Mouse (Mus musculus) cerebellum, adult (tissue): Measurements from ENCODE around the gene Tsacc.
"Not testable (repeated sequence)": the region's sequence is repeated elsewhere in the genome, so short reads cannot be mapped to it uniquely, and the experiment has no call there.

Experiments used
- ATAC-seq: cut with Nextera tagmentation; 2 replicates; pipeline ENCODE4 v1.9.2; 2017; ENCODE audit warnings: mild to moderate bottlenecking, moderate library complexity, mixed read lengths; ENCODE audit not compliant: insufficient number of reproducible peaks, low FRiP score, low TSS enrichment

Gene Tsacc

GRCm38 (mm10) chr3:88296561-88297318 lies at the start of gene Tsacc, which contains the start of gene Cct3:
Tsacc (minus strand) TSS chr3:88296999.
Cct3 (plus strand) TSS chr3:88297116.
- ATAC-seq, result peak; percentile 99

GRCm38 (mm10) chr3:88339006-88339405 lies 42.2 kb upstream of the Tsacc start:
- no peak for ATAC-seq

GRCm38 (mm10) chr3:88338316-88338715 lies 41.5 kb upstream of the Tsacc start:
- ATAC-seq, result no peak

GRCm38 (mm10) chr3:88337367-88338020 lies 40.7 kb upstream of the Tsacc start:
- ATAC-seq, result no peak

- peak; percentile 93 for ATAC-seq
Observed at GRCm38 (mm10) chr3:88336058-88337013, 39.5 kb upstream of the Tsacc start, which contains the start of the genes Tmem79 and Smg5. Tmem79 (minus strand) TSS chr3:88336148. Smg5 (plus strand) TSS chr3:88336260.

- ATAC-seq, result no peak
Observed at GRCm38 (mm10) chr3:88335436-88336053, 38.7 kb upstream of the Tsacc start.

- no peak for ATAC-seq
Observed at GRCm38 (mm10) chr3:88334902-88335435, 38.2 kb upstream of the Tsacc start.

- no peak for ATAC-seq
Observed at GRCm38 (mm10) chr3:88334029-88334658, 37.3 kb upstream of the Tsacc start.

GRCm38 (mm10) chr3:88331282-88331681 lies 34.5 kb upstream of the Tsacc start:
- no peak for ATAC-seq

GRCm38 (mm10) chr3:88328956-88329355 lies 32.2 kb upstream of the Tsacc start:
- ATAC-seq, result no peak

- peak; percentile 68 for ATAC-seq
Observed at GRCm38 (mm10) chr3:88324951-88325405, 28.2 kb upstream of the Tsacc start, which contains the start of gene Glmp. Glmp (plus strand) TSS chr3:88325023.

- no peak for ATAC-seq
Observed at GRCm38 (mm10) chr3:88299172-88299571, 2.4 kb upstream of the Tsacc start.

- ATAC-seq, result no peak
Observed at GRCm38 (mm10) chr3:88297321-88297851, 587 bp upstream of the Tsacc start.

- no peak for ATAC-seq
Observed at GRCm38 (mm10) chr3:88296110-88296560, 664 bp downstream of the Tsacc start.

GRCm38 (mm10) chr3:88295272-88295671 lies 1.5 kb downstream of the Tsacc start:
- ATAC-seq, result not testable (repeated sequence)

- no peak for ATAC-seq
Observed at GRCm38 (mm10) chr3:88291970-88292369, 4.8 kb downstream of the Tsacc start.

- not testable (repeated sequence) for ATAC-seq
Observed at GRCm38 (mm10) chr3:88288133-88288713, 8.6 kb downstream of the Tsacc start.

GRCm38 (mm10) chr3:88287110-88287509 lies 9.7 kb downstream of the Tsacc start, which contains the start of gene Gm38392:
Gm38392 (minus strand) TSS chr3:88287210.
- no peak for ATAC-seq
